Mouse (Mus musculus): ENCODE data around the gene Atxn1.

DNA sequence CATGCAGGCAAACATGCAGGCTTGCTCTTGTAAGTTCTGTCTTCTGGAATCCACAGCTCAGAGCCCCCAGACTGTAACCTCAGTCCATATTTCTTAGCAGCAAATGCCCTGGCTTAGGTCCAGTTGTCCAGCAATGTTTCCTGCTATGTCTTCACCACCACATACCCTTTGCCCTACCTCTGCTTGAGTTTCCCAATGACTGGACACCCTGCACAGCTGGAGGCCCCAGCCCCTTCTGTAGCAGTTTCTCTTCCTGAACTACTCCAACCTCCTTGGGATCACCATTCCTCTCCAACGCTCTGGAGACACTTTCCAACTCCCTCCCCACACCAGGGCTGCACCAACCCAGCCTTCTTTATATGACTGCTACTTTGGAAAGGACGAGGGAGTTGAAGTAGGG is 49.8 kb downstream of the Atxn1 start:
- TF ChIP-seq REST (IDR thresholded peaks at IDR 0.05; ENCODE audit: insufficient read depth, insufficient read length): no peak
- TF ChIP-seq POLR2A (IDR thresholded peaks at IDR 0.05; ENCODE audit: insufficient read length, low read depth): no peak
- no peak for TF ChIP-seq TCF12 (IDR thresholded peaks at IDR 0.05; ENCODE audit: insufficient read depth, poor library complexity, severe bottlenecking)

All from myocyte (in vitro differentiated cells).